Mouse (Mus musculus) ovary, postnatal 10 days (tissue): Measurements from ENCODE around the gene Cep63.

ENCODE experiments used
- DNase-seq: peaks from one replicate; pipeline ENCODE4 v3.0.0; 2022; ENCODE audit warnings: low spot score

The Cep63 gene

GRCm38 (mm10) chr9:102625983-102626838 lies at the start of gene Cep63, which contains the start of gene Anapc13:
Gene Cep63 (minus strand): TSS chr9:102626534.
Gene Anapc13 (plus strand): TSS chr9:102626296.
- DNase-seq: peak; percentile 96

- DNase-seq: no peak
Measured at GRCm38 (mm10) chr9:102675922-102676321, 49.6 kb upstream of the Cep63 start.

GRCm38 (mm10) chr9:102673381-102673780 lies 47.0 kb upstream of the Cep63 start:
- no peak for DNase-seq

GRCm38 (mm10) chr9:102668906-102669305 lies 42.6 kb upstream of the Cep63 start:
- no peak for DNase-seq

GRCm38 (mm10) chr9:102668115-102668514 lies 41.8 kb upstream of the Cep63 start:
- DNase-seq: no peak

GRCm38 (mm10) chr9:102656355-102657095 lies 30.2 kb upstream of the Cep63 start:
- DNase-seq: no peak

- DNase-seq: no peak
Measured at GRCm38 (mm10) chr9:102651199-102651720, 24.9 kb upstream of the Cep63 start.

GRCm38 (mm10) chr9:102650637-102651036 lies 24.3 kb upstream of the Cep63 start:
- DNase-seq: no peak

GRCm38 (mm10) chr9:102649917-102650527 lies 23.7 kb upstream of the Cep63 start:
- DNase-seq: no peak

- no peak for DNase-seq
Measured at GRCm38 (mm10) chr9:102647010-102647409, 20.7 kb upstream of the Cep63 start.

- DNase-seq: no peak
Measured at GRCm38 (mm10) chr9:102645119-102645695, 18.9 kb upstream of the Cep63 start.

- no peak for DNase-seq
Measured at GRCm38 (mm10) chr9:102643486-102644101, 17.3 kb upstream of the Cep63 start.

- DNase-seq: no peak
Measured at GRCm38 (mm10) chr9:102643071-102643485, 16.7 kb upstream of the Cep63 start.

- DNase-seq: no peak
Measured at GRCm38 (mm10) chr9:102641531-102641930, 15.2 kb upstream of the Cep63 start.

- no peak for DNase-seq
Measured at GRCm38 (mm10) chr9:102639510-102639909, 13.2 kb upstream of the Cep63 start.

GRCm38 (mm10) chr9:102638963-102639362 lies 12.6 kb upstream of the Cep63 start:
- no peak for DNase-seq

GRCm38 (mm10) chr9:102637115-102637514 lies 10.8 kb upstream of the Cep63 start:
- DNase-seq: no peak

GRCm38 (mm10) chr9:102636553-102636952 lies 10.2 kb upstream of the Cep63 start:
- DNase-seq: no peak

- no peak for DNase-seq
Measured at GRCm38 (mm10) chr9:102634453-102634852, 8.1 kb upstream of the Cep63 start.

GRCm38 (mm10) chr9:102632923-102633537 lies 6.7 kb upstream of the Cep63 start:
- no peak for DNase-seq

GRCm38 (mm10) chr9:102632173-102632572 lies 5.8 kb upstream of the Cep63 start:
- DNase-seq: no peak
